Mouse (Mus musculus): Measurements from ENCODE around the gene Banf2. TPM values are rescaled to one million over a fixed set of nuclear protein-coding genes. Genes with fewer than 3 reads are reported as not detected.

Gene Banf2
- total RNA-seq, 2 experiments from 2014 or later: not detected

DNA sequence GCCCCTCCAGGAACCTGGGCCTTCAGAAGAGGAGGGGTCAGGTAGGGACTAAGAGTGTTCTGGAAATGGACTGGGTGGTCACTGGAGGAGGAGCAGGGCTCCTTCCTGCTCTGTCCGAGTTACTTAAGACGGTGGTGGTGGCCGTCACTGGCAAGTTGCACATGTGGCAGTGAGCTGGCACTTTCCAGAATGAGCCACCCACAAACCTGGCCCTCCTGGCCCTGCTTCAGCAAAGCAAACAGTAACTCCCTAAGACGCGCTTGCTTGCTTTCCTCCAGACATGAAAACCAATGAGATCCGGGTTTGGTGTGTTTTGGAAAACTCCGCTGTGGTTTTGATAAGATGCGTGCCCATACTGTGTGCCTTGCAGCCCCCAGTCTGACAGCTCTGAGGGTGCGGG, 7.5 kb upstream of the Banf2 start:
- no peak for DNase-seq

DNA sequence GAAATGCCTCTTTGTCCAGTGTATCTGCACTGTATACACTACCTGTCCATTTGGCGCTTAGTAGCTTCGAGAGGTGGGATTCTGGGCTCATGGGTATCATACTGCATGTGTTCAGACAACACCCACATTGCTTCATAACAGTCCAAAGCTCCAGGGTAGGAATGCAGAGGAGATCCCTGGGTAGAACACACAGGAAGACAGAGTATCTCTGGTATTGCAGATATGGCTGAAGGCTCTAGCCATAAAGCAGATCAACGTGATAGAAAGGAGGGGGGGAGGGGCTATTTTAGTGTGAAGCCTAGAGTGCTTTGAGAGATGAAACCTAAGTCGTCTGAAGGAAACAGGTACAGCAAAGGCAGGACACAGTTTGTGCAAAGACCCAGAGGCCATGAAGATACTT, 6.4 kb upstream of the Banf2 start:
- DNase-seq: no peak

DNA sequence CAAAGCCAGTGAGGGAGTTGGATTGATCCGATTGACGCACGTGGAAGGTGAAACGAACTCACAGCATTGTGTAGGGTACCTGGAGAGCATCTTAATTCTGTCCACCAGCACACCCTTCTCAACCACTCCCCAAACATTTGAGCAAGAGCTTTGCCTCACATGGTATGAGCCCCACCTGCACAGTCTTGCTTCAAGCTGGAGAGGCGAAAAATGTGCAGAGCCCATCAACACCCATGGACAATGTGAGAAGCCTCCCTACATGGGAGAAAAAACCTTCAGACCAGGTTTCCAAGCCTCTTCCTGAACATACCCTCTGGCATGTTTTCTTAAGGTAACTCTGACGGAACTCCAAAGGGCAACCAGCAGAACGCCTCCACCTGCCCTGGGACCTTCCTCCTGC, 2.1 kb upstream of the Banf2 start:
- no peak for DNase-seq

DNA sequence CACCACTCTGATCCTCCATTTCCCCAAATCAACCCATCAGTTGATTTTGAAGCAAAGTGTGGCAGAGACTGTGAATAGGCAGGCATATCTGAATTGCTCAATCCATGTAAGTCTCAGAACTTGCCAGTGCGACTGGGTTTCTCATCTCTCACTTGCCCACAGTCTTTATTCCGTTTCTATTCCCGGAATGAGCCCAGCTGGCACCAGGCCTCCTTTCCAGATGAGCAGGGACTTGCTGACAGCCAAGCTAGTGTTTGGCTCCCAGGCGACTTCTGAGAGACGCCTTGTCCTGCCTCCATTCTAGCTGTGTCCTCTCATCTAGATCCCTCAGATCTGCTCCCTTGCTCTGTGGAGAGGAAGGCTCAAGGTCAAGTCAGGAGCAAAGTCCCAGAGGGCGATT, 11.9 kb downstream of the Banf2 start:
- peak; percentile 46 for DNase-seq

DNA sequence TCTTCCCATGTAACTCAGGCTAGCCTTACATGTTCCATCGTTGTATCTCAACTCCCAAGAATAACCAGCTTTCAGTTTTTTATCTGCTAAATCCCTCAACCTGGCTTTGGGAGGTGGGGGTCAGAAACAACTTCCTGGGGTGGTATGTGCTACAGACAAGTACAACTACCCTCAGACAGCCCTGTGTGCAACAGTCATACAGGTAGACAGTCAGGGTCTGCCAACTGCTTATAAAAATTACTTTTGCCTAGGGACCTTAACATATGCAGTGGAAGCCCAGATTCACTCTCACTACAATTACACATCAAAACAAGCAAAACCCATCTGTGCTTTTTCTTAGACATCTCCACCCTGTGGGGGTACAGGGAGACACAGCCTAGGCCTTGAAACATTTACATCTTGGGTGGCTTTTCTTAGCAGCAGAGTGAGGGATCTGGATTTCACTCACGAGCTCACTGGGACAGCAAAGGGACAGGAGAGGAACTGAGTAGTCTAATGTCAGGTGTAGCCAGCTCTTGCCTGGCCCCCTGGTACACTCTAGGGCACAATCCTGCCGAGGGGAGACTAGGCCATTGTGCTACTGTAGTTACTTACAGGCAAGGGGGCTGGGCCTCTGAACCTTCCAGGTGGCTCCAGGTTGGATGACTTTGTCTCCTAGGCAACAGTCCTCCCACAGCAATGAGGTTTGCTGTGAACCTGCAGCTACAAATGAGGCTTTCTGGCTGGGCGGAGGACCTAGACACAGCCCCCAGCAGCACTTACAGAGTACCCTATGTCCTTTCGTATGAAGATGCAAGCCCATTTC, 13.1 kb downstream of the Banf2 start:
- no peak for DNase-seq

DNA sequence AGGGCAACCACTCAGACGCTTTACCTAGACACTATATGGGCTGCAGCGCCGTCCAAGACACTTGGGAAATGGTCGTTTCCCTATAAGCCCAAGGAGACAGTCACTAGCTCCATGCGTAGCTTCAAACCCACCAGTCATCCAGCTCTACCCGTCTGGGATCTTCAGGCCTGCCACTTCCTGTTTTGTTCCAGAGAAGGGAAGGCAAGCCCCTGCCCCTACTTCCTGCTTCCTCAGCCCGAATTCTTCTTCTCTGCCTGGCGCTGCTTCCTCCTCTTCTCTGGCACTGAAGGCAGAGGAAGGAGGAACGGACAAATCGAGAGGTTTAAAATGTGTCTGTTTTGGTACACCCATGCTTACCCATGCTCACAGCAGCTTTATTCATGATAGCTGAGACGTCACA, 14.1 kb downstream of the Banf2 start:
- DNase-seq: no peak

DNA sequence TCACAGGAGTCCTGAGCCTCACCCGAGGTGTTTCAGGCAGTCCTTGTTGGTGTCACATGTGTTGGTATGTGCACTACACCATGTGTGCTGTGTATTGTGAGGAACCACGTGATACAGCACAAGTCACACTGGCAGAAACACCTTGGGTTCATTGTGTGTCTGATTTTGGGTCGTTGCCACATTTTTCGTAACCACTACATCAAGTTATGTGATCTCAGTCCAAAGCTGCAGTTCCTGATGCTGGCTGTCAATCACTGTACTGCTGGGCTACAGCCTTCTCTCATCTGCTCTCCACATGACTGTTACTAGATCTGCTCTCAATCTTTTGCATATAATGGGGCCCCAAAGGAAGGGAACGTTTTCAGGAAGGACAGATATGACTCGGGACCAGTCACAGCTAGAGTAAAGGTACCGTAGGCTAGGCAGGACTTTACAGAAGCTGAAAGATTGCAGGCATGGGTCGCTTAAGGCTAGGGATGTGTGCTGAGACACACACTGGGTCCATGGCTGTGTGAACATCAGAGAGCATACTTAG, 17.4 kb downstream of the Banf2 start:
- no peak for DNase-seq

GRCm38 (mm10) chr2:144050861-144051260, 18.0 kb downstream of the Banf2 start:
- no peak for DNase-seq

GRCm38 (mm10) chr2:144052410-144053065, 19.7 kb downstream of the Banf2 start:
- peak; percentile 41 for DNase-seq

GRCm38 (mm10) chr2:144057735-144058134, 24.9 kb downstream of the Banf2 start:
- no peak for DNase-seq

DNA sequence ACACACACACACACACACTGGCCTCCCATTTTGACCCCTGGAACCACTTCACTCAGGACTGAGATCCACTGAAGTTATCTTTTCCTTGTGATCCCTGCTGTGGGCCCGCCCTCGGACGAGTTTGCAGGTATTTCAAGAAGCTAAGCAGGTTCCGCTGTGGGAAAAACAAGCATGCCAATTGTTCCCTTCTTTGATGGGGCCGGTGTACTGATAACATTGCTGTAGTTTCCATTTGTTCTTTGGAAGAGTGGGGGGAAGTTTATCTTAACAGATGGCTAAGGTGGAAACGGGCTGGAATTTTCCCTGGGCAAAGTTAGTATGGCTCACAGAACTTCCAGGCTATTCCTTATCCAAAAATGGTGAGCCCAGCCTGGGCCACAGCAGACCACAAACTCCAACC, 28.8 kb downstream of the Banf2 start:
- DNase-seq: no peak

DNA sequence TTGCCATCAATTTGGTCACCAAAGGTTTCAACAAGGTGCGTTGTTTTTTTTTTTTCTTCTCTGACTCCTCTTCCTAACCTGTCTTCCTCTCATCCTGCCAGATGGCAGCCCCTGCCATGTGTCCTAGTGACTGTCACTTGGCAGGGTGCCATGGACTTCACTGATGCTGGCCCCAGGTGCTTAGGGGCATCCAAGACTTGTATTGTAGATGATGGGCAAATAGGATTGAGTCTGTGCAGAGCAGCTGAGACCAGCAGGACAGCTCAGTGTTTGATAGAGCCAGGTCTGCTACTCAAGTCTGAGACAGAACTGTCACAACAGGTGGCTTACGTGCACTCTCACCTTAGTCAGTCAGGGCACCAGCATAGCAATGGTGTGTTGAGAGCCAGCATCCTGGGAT, 32.6 kb downstream of the Banf2 start:
- no peak for DNase-seq

- no peak for DNase-seq
Measured at GRCm38 (mm10) chr2:144069663-144070062, 36.8 kb downstream of the Banf2 start.

DNA sequence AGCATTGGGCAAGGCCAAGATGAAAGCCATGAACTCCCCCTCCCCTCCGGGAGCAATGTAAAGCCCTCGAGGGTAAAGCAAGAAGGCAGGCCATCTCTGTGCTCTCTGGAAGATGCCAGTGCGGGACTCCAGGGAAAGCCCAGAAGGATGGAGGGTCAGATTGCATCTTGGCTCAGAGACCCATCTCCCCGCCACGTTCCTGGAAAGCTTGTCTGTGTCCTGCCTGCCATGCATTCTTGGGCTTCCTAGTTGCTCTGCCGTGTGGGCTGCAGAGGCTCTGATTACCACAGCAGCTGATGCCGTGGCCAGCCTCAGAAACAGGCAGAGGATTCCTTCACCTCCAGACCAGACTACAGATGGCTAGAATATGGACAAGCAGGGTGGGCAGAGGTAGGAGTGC, 37.6 kb downstream of the Banf2 start:
- no peak for DNase-seq

- DNase-seq: no peak
Measured at GRCm38 (mm10) chr2:144072642-144073041, 39.8 kb downstream of the Banf2 start.

DNA sequence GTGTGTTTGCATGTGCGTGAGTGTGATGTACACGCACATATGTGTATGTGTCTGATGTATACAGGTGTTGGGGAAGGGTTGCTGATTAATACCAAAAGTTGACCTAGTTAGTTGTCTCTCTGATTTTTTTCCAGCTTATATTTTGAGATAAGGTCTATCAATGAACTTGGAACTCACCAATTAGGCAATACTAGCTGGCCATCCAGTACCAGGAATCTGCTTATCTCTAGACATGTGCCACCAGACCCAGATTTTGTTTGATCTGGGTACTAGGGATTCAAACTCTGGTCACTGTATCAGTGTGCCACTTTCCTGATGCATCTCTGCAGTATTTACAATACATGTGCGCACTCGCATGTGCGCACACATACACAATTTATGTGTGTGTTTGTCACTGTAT, 41.2 kb downstream of the Banf2 start:
- no peak for DNase-seq

- DNase-seq: peak; percentile 17
Measured at GRCm38 (mm10) chr2:144076625-144077024, 43.8 kb downstream of the Banf2 start.

DNA sequence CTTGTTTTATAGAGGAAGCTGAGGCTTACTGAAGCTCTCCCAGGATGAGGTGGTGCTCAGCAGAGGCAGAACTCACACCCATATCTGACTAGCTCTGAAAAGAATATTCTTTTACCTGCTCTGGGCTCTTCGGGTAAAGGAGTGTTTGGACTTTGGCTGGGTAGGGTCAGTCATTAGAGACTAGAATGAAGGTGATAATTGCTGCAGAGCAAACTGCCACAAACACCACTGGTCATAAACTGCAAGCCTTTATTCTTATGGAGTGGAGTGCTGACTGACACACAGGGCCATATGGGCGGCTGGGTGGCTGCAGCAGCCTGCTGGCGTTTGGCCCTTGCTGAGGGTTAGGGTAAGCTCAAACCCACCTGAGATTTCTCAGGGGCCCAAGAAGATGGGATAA, 46.0 kb downstream of the Banf2 start:
- DNase-seq: no peak

GRCm38 (mm10) chr2:144086183-144086847, 53.5 kb downstream of the Banf2 start:
- peak; percentile 64 for DNase-seq

GRCm38 (mm10) chr2:144087899-144088584, 55.2 kb downstream of the Banf2 start:
- DNase-seq: no peak

DNA sequence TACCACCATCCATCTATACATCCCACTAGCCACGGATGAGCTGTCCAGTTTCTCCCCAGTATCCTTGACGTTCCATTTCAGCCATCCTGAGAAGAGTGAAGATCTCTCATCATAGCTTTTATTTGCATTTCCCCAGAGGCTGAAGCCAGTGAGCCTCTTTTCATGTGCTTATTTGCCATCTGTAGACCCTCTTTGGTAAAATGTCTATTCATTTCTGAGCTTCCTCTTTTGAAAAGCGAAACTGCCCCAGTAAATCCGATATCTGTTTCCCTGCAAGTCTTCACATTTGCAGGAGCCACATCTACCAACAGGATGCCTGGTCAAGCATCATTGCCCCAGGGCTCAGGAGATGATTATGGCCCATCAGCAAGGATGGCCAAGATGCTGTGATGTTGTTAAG, 59.9 kb downstream of the Banf2 start:
- DNase-seq: no peak

DNA sequence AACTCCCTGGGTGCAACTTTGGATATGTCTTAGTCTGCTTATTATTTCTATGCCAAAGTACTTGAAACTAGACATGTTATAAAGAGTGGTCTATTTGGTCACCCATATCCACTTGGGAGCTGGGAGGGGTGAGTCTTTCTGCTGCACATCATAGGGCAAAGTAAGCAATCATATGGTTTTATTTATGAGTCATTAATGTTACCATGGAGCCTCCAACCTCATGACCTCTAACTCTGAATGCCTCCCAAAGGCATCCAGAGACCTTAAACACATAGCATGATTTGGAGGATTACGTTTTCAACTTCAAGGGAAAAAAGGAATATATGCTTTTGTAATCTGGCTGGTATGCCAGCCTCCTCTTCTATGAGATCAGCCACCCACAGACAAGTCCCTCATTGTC, 61.9 kb downstream of the Banf2 start:
- no peak for DNase-seq
